Mouse (Mus musculus) heart, adult 2 months (tissue): ENCODE measurements around the gene Emid1. TPM values are rescaled to one million over a fixed set of nuclear protein-coding genes. Genes with fewer than 3 reads are reported as not detected.

Experiments
- DNase-seq, 2 experiments: peaks; one replicate each; pipeline ENCODE4 v3.0.0; 2021
- H3K27ac ChIP-seq: fragments of 200-600 bp; 2 replicates; pipeline ENCODE4 v1.8.1; 2022
- H3K27me3 ChIP-seq: fragments of 200-500 bp; 2 replicates; pipeline ENCODE4 v1.6.1; 2012; ENCODE audit warnings: mild to moderate bottlenecking, low read length, inconsistent platforms, mixed read lengths; ENCODE audit not compliant: control insufficient read depth, insufficient read depth
- H3K36me3 ChIP-seq: fragments of 200-500 bp; 2 replicates; pipeline ENCODE4 v1.6.1; 2012; ENCODE audit warnings: low read length, inconsistent platforms; ENCODE audit not compliant: control insufficient read depth, insufficient read depth
- H3K4me1 ChIP-seq: fragments of 200-500 bp; 2 replicates; pipeline ENCODE4 v1.6.1; 2011; ENCODE audit warnings: low read length; ENCODE audit not compliant: control insufficient read depth, insufficient read depth
- H3K4me3 ChIP-seq: fragments of 200-600 bp; 2 replicates; pipeline ENCODE4 v1.8.1; 2022
- H3K79me2 ChIP-seq: fragments of 200-500 bp; replicated peaks from 2 replicates; pipeline ENCODE4 v1.6.1; 2012; ENCODE audit warnings: mild to moderate bottlenecking, inconsistent platforms, low read length, moderate library complexity, mixed read lengths; ENCODE audit not compliant: control insufficient read depth, insufficient read depth
- H3K9ac ChIP-seq: fragments of 200-500 bp; 2 replicates; pipeline ENCODE4 v1.6.1; 2012; ENCODE audit warnings: low read depth, mild to moderate bottlenecking, control low read depth, inconsistent platforms, low read length, mixed read lengths
- CTCF ChIP-seq: fragments of 200-600 bp; IDR thresholded peaks from 2 replicates; pipeline ENCODE4 v1.8.1; 2022; ENCODE audit warnings: antibody characterized with exemption, mild to moderate bottlenecking, moderate library complexity
- EP300 ChIP-seq: fragments of 200-500 bp; IDR thresholded peaks from 2 replicates; pipeline ENCODE4 v1.6.1; 2011; ENCODE audit warnings: low read depth, low read length, control low read depth; ENCODE audit not compliant: insufficient read depth
- POLR2A ChIP-seq: fragments of 200-500 bp; IDR thresholded peaks from 2 replicates; pipeline ENCODE4 v1.6.1; 2011; ENCODE audit warnings: mild to moderate bottlenecking, low read depth, low read length, control low read depth; ENCODE audit not compliant: insufficient read depth
- WGBS: fragments of 180-500 bp; shearing (Covaris S2); methylation state at CpG from one replicate; pipeline ENCODE4 v1.1.7; 2018; 5-methylcytosine and 5-hydroxymethylcytosine counted together
- intact Hi-C: fragments of 180-260 bp; cut with DNase I; formaldehyde crosslinking; loops from one replicate; pipeline ENCODE4 v1.15.1; 2025
- polyA plus RNA-seq: library from polyadenylated mRNA; depleted of rRNA; stranded (reverse); fragments of >200 nt; gene quantifications from 2 replicates; pipeline ENCODE4 v1.2.3, GENCODE M21; 2012; rRNA removed
- total RNA-seq, 2 experiments: library from RNA; stranded (reverse); gene quantifications; 2 replicates each; pipeline ENCODE4 v1.2.3; 2021

Gene Emid1
- total and polyA plus RNA-seq, 3 experiments: 0.82 to 2.5 (median 1.2) TPM

DNA sequence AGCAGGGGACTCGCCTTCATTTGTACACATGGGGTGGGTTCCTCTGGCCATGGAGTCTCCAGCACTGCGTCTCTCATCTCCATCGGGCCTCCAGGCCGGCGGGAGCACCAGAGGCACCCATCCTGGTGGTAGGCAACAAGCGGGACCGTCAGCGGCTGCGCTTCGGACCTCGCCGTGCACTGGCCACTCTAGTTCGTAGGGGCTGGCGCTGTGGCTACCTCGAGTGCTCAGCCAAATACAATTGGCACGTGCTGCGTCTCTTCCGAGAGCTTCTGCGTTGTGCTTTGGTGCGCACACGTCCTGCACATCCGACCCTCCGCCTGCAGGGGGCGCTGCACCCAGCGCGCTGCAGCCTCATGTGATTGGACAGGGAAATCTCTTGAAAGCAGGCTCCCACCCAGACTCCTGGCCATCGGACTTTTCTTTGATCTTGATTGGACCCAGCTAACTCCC, 92.3 kb downstream of the Emid1 start:
- Histone ChIP-seq H3K79me2 (no peaks in the 10 kb centered on the region), H3K27ac (no peak overlapping the region), H3K4me1 (peaks cover 17% of the 10 kb centered on the region), H3K9ac (0 out of 2 replicates have a peak overlapping the region, but pooled peaks have one; percentile 1), H3K36me3 (no peaks in the 10 kb centered on the region), H3K4me3 (no peak overlapping the region), H3K27me3 (no peaks in the 10 kb centered on the region)
- intact Hi-C loops: no loop called here
- TF ChIP-seq CTCF (peak; percentile 88), EP300 (no peak)
- WGBS: 25% methylated on average over 27 of the region's 27 CpGs
- DNase-seq: peak; percentile 37 to 53

DNA sequence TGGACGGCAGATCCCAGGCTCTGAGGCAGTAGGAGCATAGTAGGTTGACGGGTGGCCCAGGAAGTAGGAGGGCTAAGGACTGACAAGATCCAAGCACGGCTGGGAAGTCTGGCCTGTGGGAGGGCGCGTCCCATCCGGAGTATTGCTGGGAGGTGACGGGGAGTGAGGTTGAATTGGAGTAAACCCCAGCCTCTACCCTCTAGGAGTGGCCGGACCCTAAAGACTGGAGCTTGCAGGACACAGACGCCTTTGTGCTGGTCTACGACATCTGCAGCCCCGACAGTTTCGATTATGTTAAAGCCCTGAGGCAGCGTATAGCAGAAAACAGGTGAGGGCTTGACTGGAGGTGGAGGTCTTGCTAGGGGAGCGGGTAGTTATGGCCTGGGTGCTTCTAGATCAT, 92.8 kb downstream of the Emid1 start:
- intact Hi-C loops: no loop called here
- H3K9ac ChIP-seq: no peak overlapping the region
- H3K27me3 ChIP-seq: no peaks in the 10 kb centered on the region
- peak in 1 of 2 experiments; percentile 40 for DNase-seq
- WGBS: 30% methylated on average over 14 of the region's 14 CpGs
- no peaks in the 10 kb centered on the region for H3K79me2 ChIP-seq
- no peak overlapping the region for H3K27ac ChIP-seq
- H3K4me3 ChIP-seq: peak overlapping the region; percentile 2; the same call in 1 of the 2 replicates
- TF ChIP-seq POLR2A: 0 out of 2 replicates have a peak, but pooled peaks have one; percentile 27
- no peak for TF ChIP-seq EP300
- peaks cover 17% of the 10 kb centered on the region for H3K4me1 ChIP-seq
- H3K36me3 ChIP-seq: no peaks in the 10 kb centered on the region

GRCm38 (mm10) chr11:5058783-5059182, 93.3 kb downstream of the Emid1 start:
- Histone ChIP-seq H3K79me2 (no peaks in the 10 kb centered on the region), H3K36me3 (no peaks in the 10 kb centered on the region), H3K4me3 (peak overlapping the region; percentile 2; the same call in 1 of the 2 replicates), H3K27me3 (no peaks in the 10 kb centered on the region), H3K27ac (no peak overlapping the region), H3K9ac (no peak overlapping the region), H3K4me1 (peaks cover 15% of the 10 kb centered on the region)
- WGBS: 35% methylated on average over 9 of the region's 9 CpGs
- TF ChIP-seq CTCF (no peak), EP300 (no peak), POLR2A (no peak)
- intact Hi-C loops: no loop called here
- no peak for DNase-seq

- Histone ChIP-seq H3K27me3 (no peaks in the 10 kb centered on the region), H3K36me3 (no peaks in the 10 kb centered on the region), H3K4me1 (peaks cover 15% of the 10 kb centered on the region), H3K4me3 (peak within 1 kb of the TSS; percentile 62), H3K27ac (peak within 1 kb of the TSS; percentile 17; the same call in 1 of the 2 replicates), H3K9ac (peak within 1 kb of the TSS; percentile 76), H3K79me2 (no peaks in the 10 kb centered on the region)
- DNase-seq: peak; percentile 66 to 69
- intact Hi-C loops: no loop called here
- TF ChIP-seq CTCF (no peak), EP300 (no peak), POLR2A (no peak)
- 2% methylated on average over 77 of the region's 77 CpGs for WGBS
These were observed 94.0 kb downstream of the Emid1 start, which contains the start of gene Rasl10a for GRCm38 (mm10) chr11:5057856-5058641. Gene Rasl10a (plus strand): TSS chr11:5058128.

DNA sequence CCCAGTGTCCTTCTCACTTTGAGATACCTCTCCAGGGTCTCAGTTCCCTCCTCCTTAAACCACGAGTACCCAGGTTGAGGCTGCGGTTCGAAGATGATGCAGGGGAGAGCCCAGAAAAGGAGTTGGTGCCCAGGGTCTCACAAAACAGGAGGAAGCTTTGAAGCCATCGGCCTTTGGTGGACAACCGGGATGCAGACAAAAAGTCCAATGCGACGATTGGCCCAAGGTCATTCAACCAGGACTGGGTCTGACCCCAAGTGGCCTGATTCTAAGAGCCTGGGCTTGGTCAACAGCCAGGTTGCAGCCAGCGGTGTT, 94.6 kb downstream of the Emid1 start:
- TF ChIP-seq CTCF (no peak), EP300 (no peak), POLR2A (no peak)
- peak overlapping the region; percentile 76 for H3K9ac ChIP-seq
- no peaks in the 10 kb centered on the region for H3K27me3 ChIP-seq
- 40% methylated on average over 8 of the region's 8 CpGs for WGBS
- H3K4me1 ChIP-seq: peaks cover 12% of the 10 kb centered on the region
- intact Hi-C loops: no loop called here
- no peaks in the 10 kb centered on the region for H3K79me2 ChIP-seq
- DNase-seq: no peak
- no peak overlapping the region for H3K27ac ChIP-seq
- peak overlapping the region; percentile 62 for H3K4me3 ChIP-seq
- no peaks in the 10 kb centered on the region for H3K36me3 ChIP-seq

DNA sequence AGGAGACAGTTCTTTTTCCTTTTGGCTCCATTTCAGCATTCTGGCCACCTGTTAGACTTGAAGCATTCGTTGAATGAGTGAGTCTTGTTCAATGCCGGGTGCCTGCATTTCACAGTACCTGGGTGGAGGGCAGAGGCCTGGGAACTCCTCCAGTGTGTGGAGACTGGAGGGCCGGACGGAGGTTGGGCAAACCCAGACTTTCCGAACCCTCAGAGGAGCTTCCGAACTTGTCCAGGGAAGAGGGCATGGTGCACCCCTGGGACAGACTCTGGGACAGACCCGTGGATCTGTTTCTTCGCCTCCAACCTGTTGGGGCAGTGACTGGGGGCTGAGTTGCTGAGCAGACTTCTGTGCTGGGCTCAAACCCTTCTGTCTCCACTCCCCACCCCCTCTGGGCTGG, 95.0 kb downstream of the Emid1 start:
- Histone ChIP-seq H3K4me3 (no peak overlapping the region), H3K79me2 (no peaks in the 10 kb centered on the region), H3K27me3 (no peaks in the 10 kb centered on the region), H3K27ac (no peak overlapping the region), H3K4me1 (peaks cover 9% of the 10 kb centered on the region), H3K36me3 (no peaks in the 10 kb centered on the region), H3K9ac (no peak overlapping the region)
- TF ChIP-seq EP300 (no peak), CTCF (no peak), POLR2A (no peak)
- no peak for DNase-seq
- intact Hi-C loops: no loop called here
- 88% methylated on average over 8 of the region's 8 CpGs for WGBS

Other genes with a start within 250 kb of the Emid1 start
- under 1 TPM in 1 of 2 experiments, not detected in 1; 0.05 TPM for gene Nefh, start 204.2 kb downstream of the Emid1 start, total RNA-seq
- gene Nefh, start 204.2 kb downstream of the Emid1 start, polyA plus RNA-seq: 0.06 and 0.08 TPM in 2 replicates
- 10 to 100 TPM; 48.1 to 48.6 TPM for gene Ap1b1, start 165.4 kb downstream of the Emid1 start, total RNA-seq
- gene Ap1b1, start 165.4 kb downstream of the Emid1 start, polyA plus RNA-seq: 64.2 and 77.2 TPM in 2 replicates
- 1 to 10 TPM; 5.0 to 8.1 TPM for gene Rasl10a, start 94.1 kb downstream of the Emid1 start, total RNA-seq
- 5.2 and 5.4 TPM in 2 replicates for gene Rasl10a, start 94.1 kb downstream of the Emid1 start, polyA plus RNA-seq
- gene Gas2l1, start 86.9 kb downstream of the Emid1 start, total RNA-seq: 10 to 100 TPM; 18.2 to 21.0 TPM
- gene Gas2l1, start 86.9 kb downstream of the Emid1 start, polyA plus RNA-seq: 22.5 and 27.9 TPM in 2 replicates
- 10 to 100 TPM; 21.2 to 23.3 TPM for gene Rhbdd3, start 53.3 kb downstream of the Emid1 start, total RNA-seq
- 30.9 and 34.4 TPM in 2 replicates for gene Rhbdd3, start 53.3 kb downstream of the Emid1 start, polyA plus RNA-seq
- gene Ewsr1, start 53.0 kb downstream of the Emid1 start, total RNA-seq: 10 to 100 TPM; 89.7 to 92.3 TPM
- gene Ewsr1, start 53.0 kb downstream of the Emid1 start, polyA plus RNA-seq: 164 and 193 TPM in 2 replicates
- gene Kremen1, start 109.3 kb upstream of the Emid1 start, total RNA-seq: 10 to 100 TPM; 80.3 to 93.9 TPM
- 59.7 and 80.8 TPM in 2 replicates for gene Kremen1, start 109.3 kb upstream of the Emid1 start, polyA plus RNA-seq